Mouse (Mus musculus): ENCODE data around the gene Mov10l1.

The Mov10l1 gene

GRCm38 (mm10) chr15:88982534-88983079 is at the start of gene Mov10l1:
Mov10l1 (plus strand) TSS chr15:88982909.
- no peak for DNase-seq

GRCm38 (mm10) chr15:88934141-88934540 is 48.6 kb upstream of the Mov10l1 start:
- DNase-seq = no peak

- no peak for DNase-seq
Observed at GRCm38 (mm10) chr15:88936619-88937290, 46.0 kb upstream of the Mov10l1 start.

GRCm38 (mm10) chr15:88937291-88937650 is 45.4 kb upstream of the Mov10l1 start:
- DNase-seq = no peak

- no peak for DNase-seq
Observed at GRCm38 (mm10) chr15:88942783-88943182, 39.9 kb upstream of the Mov10l1 start.

GRCm38 (mm10) chr15:88943896-88944551 is 38.7 kb upstream of the Mov10l1 start:
- no peak for DNase-seq

DNA sequence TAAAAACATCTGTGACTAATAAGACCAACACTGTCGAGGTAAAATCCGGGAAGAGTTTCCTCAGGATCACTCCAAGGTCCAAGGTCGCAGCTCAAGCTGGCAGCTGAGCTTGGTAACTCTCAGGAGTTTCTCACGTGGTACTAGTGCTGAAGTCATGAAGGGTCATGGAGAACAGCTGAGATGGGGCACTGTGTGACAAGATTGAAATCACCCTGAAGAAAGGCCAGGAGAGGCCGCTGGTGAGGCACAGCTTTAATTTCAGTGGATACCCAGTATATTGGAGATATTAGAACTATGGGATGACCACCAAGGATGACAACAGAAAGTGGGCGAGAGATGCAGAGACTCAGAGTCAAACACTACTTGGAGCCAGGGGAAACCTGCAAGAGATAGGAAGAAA is 35.9 kb upstream of the Mov10l1 start:
- no peak for DNase-seq

DNA sequence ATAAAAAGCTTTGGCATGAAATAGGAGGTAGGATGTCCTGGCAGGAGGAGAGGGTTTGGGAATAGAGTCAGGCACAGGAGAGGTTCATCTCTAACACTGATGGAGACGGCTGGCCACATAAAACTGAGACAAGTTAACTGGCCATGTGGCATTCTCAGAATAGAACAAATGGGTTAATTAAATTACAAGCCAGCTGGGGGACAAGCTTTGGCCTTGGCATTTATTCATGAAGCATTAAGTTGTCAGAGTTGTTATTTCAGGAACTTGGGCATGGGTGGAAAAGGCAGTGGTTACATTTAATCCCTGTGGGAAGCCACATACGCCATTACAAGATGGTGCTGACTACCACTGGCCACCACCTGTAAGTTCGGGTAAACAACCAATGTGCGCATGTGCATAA is 31.5 kb upstream of the Mov10l1 start:
- no peak for DNase-seq

DNA sequence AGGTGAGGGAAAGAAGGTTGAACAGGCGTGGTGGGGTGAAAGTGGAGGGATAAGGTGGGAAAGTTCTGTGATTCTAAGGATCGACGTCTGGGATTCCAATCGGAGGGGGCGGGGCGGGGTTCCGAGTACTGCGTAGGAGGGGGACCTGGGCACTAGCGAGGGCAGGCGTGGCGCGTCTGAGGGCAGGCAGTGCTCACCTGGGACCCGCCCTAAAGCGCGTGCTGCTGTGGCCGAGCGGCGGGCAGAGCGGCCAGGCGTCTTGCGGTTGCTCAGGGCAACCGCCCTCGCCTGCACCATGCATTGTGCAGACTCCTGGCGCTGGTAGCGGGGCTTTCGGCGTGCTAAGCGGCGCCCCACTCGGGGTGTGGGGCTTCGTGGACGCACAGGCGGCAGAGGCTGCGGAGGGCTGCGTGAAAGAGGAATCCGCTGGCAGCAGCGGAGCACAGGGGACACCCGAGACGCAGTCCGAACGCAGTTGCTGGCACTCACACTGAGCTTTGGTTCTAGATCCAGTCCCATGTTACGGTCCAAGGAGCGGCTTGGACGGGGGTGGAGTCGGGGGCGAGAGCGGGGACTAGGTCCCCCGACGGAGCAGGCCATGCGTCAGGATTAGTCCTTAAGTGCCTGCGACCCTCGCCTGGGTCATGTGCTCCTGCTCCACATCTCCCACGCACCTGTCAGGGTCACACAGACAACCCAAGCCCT is 28.2 kb upstream of the Mov10l1 start, which contains the start of gene Ttll8:
TSS of gene Ttll8 (minus strand) at position 51 of the 705 bp plus-strand sequence.
- peak; percentile 52 for DNase-seq

GRCm38 (mm10) chr15:88955342-88955741 is 27.4 kb upstream of the Mov10l1 start:
- DNase-seq = no peak

DNA sequence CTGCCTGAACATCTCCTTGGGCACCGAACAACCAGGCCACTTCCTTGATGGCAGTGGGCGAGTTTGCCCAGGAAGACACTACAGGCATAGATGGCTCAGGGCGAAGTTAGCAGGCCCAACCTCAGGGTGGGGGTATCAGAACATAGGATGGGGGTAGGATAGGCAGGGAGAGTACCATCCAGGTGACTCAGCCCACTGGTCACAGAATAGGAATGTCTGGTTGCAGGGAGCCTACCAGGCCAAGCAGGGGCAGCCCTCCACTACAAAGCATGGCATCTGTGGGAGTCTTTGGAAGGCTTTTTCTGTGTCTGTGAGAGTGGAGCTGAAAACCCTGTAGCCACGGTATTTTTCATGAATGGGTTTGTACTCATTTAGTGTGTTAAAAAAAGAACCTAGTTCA is 25.2 kb upstream of the Mov10l1 start:
- DNase-seq = no peak

- DNase-seq = no peak
Observed at GRCm38 (mm10) chr15:88964070-88964578, 18.6 kb upstream of the Mov10l1 start.

- no peak for DNase-seq
Observed at GRCm38 (mm10) chr15:88972300-88972699, 10.4 kb upstream of the Mov10l1 start.

DNA sequence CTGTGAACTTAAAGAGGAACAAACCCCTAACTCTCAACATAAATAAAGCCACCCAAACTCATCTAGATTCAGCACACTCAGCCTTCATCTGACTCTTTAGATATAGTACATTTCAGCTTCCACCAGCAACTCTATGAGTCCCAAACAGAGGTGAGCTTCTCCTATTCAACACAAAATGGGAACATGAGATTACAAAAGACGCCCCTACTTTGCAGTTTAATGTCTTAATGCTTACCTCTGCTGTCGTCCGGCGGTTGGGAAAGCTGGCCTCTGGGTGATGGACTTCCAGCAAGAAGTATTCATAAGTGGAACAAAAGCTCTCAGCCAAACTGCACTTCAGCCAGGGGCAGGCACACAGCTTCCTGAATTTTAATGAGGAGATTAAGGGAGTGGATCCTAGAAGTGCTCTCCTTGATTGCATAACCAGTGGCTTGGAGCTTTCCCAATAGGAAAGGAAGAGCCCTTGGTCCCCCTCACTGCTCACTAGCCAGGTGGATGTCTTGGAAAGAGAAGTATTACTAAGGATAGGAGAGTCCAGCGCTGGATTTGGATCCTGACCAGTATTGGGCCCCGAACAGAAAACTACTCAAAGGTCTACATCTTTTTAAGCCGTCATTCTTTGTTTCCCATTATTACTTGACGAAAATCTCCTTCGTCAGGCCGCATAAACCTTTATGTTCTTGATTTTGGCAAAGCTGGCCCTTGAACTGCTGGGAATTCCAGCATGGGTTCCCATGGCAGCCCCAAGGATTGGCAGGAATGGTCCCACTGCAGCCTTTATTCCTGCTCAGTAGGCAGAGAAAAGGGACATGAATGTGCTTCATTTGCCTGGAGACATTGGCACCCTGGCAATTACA is 4.2 kb upstream of the Mov10l1 start, which contains the start of gene Mlc1:
TSS of gene Mlc1 (minus strand) at position 727 of the 857 bp plus-strand sequence.
- no peak for DNase-seq

DNA sequence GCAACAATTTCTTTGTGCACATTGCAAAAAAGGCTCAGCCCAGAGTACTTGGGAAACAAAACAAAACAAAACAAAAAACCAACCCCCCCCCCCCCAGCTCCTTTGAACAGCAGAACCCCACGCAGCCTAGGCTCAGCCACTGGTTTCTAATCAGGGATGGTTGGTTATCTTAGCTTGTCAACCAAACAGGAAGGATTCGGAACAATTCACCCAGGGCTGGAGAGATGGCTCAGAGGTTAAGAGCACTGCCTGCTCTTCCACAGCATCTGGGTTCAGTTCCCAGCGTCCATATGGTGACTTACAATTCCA is 3.6 kb upstream of the Mov10l1 start:
- DNase-seq = no peak

DNA sequence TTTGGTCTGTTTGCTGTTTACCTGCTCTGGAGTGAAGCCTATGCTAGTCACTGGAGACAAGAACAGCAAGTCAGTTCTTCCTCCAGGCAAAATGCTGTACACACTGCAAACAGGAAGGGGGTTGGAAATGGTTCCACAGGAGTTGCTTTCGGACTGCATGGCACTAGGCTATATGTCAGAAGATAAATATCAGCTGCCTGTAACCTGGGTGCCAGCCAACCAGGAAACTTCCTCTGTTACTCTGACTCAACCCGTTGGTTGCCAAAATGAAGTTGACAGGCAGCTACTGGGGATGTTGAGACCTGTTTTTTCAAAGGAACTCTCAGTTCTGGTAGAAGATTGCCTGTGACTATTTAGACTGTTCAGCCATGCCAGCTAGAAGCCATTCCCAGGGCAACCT is 6.5 kb downstream of the Mov10l1 start:
- no peak for DNase-seq

- no peak for DNase-seq
Observed at GRCm38 (mm10) chr15:88998636-88999035, 15.9 kb downstream of the Mov10l1 start.

DNA sequence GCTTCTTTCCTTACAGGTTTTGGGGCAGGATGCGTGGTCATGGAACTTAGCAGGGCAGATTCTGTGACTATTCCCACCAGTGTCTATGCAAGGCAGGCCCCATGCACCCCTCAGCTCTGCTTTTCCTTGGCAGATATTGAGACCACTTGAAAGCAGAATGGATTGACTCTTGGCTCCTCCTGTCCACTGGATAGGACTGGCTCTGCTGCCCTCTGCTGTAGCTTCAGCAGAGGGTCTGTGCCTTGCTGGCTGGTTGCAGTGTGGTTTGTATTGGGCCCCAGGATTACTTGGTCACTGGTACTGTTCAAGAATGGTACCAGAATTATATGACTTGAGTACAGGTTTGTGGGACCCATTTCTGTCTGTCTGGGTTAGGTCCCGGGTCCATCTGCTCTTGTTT is 16.4 kb downstream of the Mov10l1 start:
- DNase-seq = no peak

GRCm38 (mm10) chr15:89000367-89000766 is 17.7 kb downstream of the Mov10l1 start:
- DNase-seq = no peak

- DNase-seq = no peak
Observed at GRCm38 (mm10) chr15:89001245-89001644, 18.5 kb downstream of the Mov10l1 start.

DNA sequence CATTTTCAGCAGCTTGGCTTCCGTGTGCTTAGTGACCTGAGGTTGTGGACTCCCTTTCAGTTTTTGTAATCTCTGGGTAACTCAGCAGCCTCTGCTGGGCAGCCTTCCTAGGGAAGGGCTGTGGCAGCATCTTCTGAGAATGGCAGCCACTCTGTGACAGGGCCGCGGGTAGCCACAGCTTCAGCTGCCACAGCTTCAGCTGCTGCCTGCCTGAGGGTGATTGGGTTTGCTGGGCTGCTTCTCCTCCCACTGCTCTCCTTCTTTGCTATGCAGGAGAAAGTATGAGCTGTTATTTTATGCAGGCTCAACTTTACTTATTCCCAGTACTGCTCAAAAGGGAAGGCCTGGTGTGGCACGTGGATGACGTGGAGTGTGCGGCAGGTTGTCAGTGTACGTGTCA is 24.3 kb downstream of the Mov10l1 start:
- no peak for DNase-seq

DNA sequence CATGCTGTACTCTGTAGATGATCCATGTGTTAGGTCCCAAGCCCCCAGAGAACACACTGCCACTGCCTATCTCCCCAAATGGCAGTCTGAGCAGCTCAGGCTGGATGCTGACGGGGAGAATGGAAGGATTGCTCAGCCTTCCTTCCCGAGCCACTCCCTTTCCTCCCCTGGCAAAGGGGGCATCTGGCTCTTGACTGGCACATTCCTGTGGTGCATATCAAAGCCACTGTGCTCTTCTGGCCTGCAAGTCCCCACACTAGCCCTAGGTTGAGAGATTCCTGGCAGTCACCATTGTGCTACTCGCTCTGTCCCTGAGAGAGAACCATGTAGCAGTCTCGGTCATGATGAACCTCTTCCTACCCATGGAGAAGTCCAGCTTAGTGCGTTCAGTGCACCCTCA is 25.1 kb downstream of the Mov10l1 start:
- DNase-seq = no peak

- DNase-seq = no peak
Observed at GRCm38 (mm10) chr15:89016722-89017121, 34.0 kb downstream of the Mov10l1 start.

Data from right cerebral cortex, postnatal 4 days (tissue).